Mouse (Mus musculus): Measurements from ENCODE around the gene Tmtc1. TPM values are rescaled to one million over a fixed set of nuclear protein-coding genes. Genes with fewer than 3 reads are reported as not detected.

Tmtc1 gene
- polyA plus RNA-seq, 1 experiment from 2014 or later: 1.4 TPM

GRCm38 (mm10) chr6:148328130-148328529 is 116.1 kb downstream of the Tmtc1 start:
- Histone ChIP-seq H3K4me3 (replicated peaks; ENCODE audit: low read depth, low read length) (no peak overlapping the region), H3K4me1 (replicated peaks; ENCODE audit: insufficient read depth, low read length) (no peaks in the 10 kb centered on the region), H3K9ac (ENCODE audit: low read depth, low read length) (no peak overlapping the region), H3K36me3 (ENCODE audit: insufficient read depth, low read length) (no peaks in the 10 kb centered on the region), H3K4me2 (ENCODE audit: low read length) (no peak overlapping the region), H3K27ac (no peak overlapping the region), H3K9me3 (replicated peaks; ENCODE audit: low read length) (no peaks in the 10 kb centered on the region), H3K27me3 (ENCODE audit: insufficient read depth, low read length) (no peaks in the 10 kb centered on the region)
- no peak for TF ChIP-seq CTCF (IDR thresholded peaks at IDR 0.05; ENCODE audit: low read depth)
- DNase-seq (ENCODE audit: low spot score) (no peak), ATAC-seq (replicated peaks; ENCODE audit: low FRiP score, low read depth) (no peak)
- WGBS: 69% methylated on average over 6 of the region's 6 CpGs

GRCm38 (mm10) chr6:148318736-148319135 is 125.5 kb downstream of the Tmtc1 start:
- H3K27ac ChIP-seq: no peak overlapping the region
- ATAC-seq (replicated peaks; ENCODE audit: low FRiP score, low read depth): no peak; the same call in 1 of the 2 replicates
- H3K4me2 ChIP-seq (ENCODE audit: low read length): no peak overlapping the region
- no peaks in the 10 kb centered on the region for H3K36me3 ChIP-seq (ENCODE audit: insufficient read depth, low read length)
- H3K9ac ChIP-seq (ENCODE audit: low read depth, low read length): no peak overlapping the region
- TF ChIP-seq CTCF (IDR thresholded peaks at IDR 0.05; ENCODE audit: low read depth): no peak
- no peaks in the 10 kb centered on the region for H3K4me1 ChIP-seq (replicated peaks; ENCODE audit: insufficient read depth, low read length)
- no peaks in the 10 kb centered on the region for H3K9me3 ChIP-seq (replicated peaks; ENCODE audit: low read length)
- no peaks in the 10 kb centered on the region for H3K27me3 ChIP-seq (ENCODE audit: insufficient read depth, low read length)
- H3K4me3 ChIP-seq (replicated peaks; ENCODE audit: low read depth, low read length): no peak overlapping the region
- DNase-seq (ENCODE audit: low spot score): peak; percentile 74

- WGBS: 46% methylated on average over 5 of the region's 5 CpGs
- DNase-seq (ENCODE audit: low spot score) (no peak), ATAC-seq (replicated peaks; ENCODE audit: low FRiP score, low read depth) (no peak)
Observed at GRCm38 (mm10) chr6:148315571-148316080, 128.6 kb downstream of the Tmtc1 start.

GRCm38 (mm10) chr6:148315106-148315505 is 129.1 kb downstream of the Tmtc1 start:
- Histone ChIP-seq H3K4me2 (ENCODE audit: low read length) (no peak overlapping the region), H3K27ac (no peak overlapping the region), H3K36me3 (ENCODE audit: insufficient read depth, low read length) (no peaks in the 10 kb centered on the region), H3K4me1 (replicated peaks; ENCODE audit: insufficient read depth, low read length) (no peaks in the 10 kb centered on the region), H3K9ac (ENCODE audit: low read depth, low read length) (no peak overlapping the region), H3K9me3 (replicated peaks; ENCODE audit: low read length) (no peaks in the 10 kb centered on the region), H3K4me3 (replicated peaks; ENCODE audit: low read depth, low read length) (no peak overlapping the region), H3K27me3 (ENCODE audit: insufficient read depth, low read length) (no peaks in the 10 kb centered on the region)
- DNase-seq (ENCODE audit: low spot score): no peak
- TF ChIP-seq CTCF (IDR thresholded peaks at IDR 0.05; ENCODE audit: low read depth): no peak
- ATAC-seq (replicated peaks; ENCODE audit: low FRiP score, low read depth): no peak

More at GRCm38 (mm10) chr6:148315571-148316080, 128.6 kb downstream of the Tmtc1 start:
- H3K9ac ChIP-seq (ENCODE audit: low read depth, low read length): no peak overlapping the region
- H3K4me1 ChIP-seq (replicated peaks; ENCODE audit: insufficient read depth, low read length): no peaks in the 10 kb centered on the region
- H3K4me2 ChIP-seq (ENCODE audit: low read length): no peak overlapping the region
- TF ChIP-seq CTCF (IDR thresholded peaks at IDR 0.05; ENCODE audit: low read depth): no peak
- no peaks in the 10 kb centered on the region for H3K27me3 ChIP-seq (ENCODE audit: insufficient read depth, low read length)
- H3K36me3 ChIP-seq (ENCODE audit: insufficient read depth, low read length): no peaks in the 10 kb centered on the region
- H3K27ac ChIP-seq: no peak overlapping the region
- H3K4me3 ChIP-seq (replicated peaks; ENCODE audit: low read depth, low read length): no peak overlapping the region
- no peaks in the 10 kb centered on the region for H3K9me3 ChIP-seq (replicated peaks; ENCODE audit: low read length)

GRCm38 (mm10) chr6:148310981-148311380 is 133.2 kb downstream of the Tmtc1 start:
- ATAC-seq (replicated peaks; ENCODE audit: low FRiP score, low read depth) (no peak), DNase-seq (ENCODE audit: low spot score) (no peak)
- Histone ChIP-seq H3K9ac (ENCODE audit: low read depth, low read length) (no peak overlapping the region), H3K9me3 (replicated peaks; ENCODE audit: low read length) (no peaks in the 10 kb centered on the region), H3K4me2 (ENCODE audit: low read length) (no peak overlapping the region), H3K4me1 (replicated peaks; ENCODE audit: insufficient read depth, low read length) (no peaks in the 10 kb centered on the region), H3K36me3 (ENCODE audit: insufficient read depth, low read length) (no peaks in the 10 kb centered on the region), H3K27me3 (ENCODE audit: insufficient read depth, low read length) (no peaks in the 10 kb centered on the region), H3K27ac (no peak overlapping the region), H3K4me3 (replicated peaks; ENCODE audit: low read depth, low read length) (no peak overlapping the region)
- 42% methylated on average over 2 of the region's 2 CpGs for WGBS
- TF ChIP-seq CTCF (IDR thresholded peaks at IDR 0.05; ENCODE audit: low read depth): no peak

- H3K9me3 ChIP-seq (replicated peaks; ENCODE audit: low read length): no peaks in the 10 kb centered on the region
- TF ChIP-seq CTCF (IDR thresholded peaks at IDR 0.05; ENCODE audit: low read depth): no peak
- H3K27ac ChIP-seq: no peak overlapping the region
- ATAC-seq (replicated peaks; ENCODE audit: low FRiP score, low read depth) (no peak), DNase-seq (ENCODE audit: low spot score) (no peak)
- H3K27me3 ChIP-seq (ENCODE audit: insufficient read depth, low read length): no peaks in the 10 kb centered on the region
- no peaks in the 10 kb centered on the region for H3K4me1 ChIP-seq (replicated peaks; ENCODE audit: insufficient read depth, low read length)
- 85% methylated on average over 5 of the region's 5 CpGs for WGBS
- no peaks in the 10 kb centered on the region for H3K36me3 ChIP-seq (ENCODE audit: insufficient read depth, low read length)
- no peak overlapping the region for H3K9ac ChIP-seq (ENCODE audit: low read depth, low read length)
- no peak overlapping the region for H3K4me2 ChIP-seq (ENCODE audit: low read length)
- no peak overlapping the region for H3K4me3 ChIP-seq (replicated peaks; ENCODE audit: low read depth, low read length)
Observed at GRCm38 (mm10) chr6:148305821-148306220, 138.4 kb downstream of the Tmtc1 start.

GRCm38 (mm10) chr6:148305191-148305590 is 139.0 kb downstream of the Tmtc1 start:
- TF ChIP-seq CTCF (IDR thresholded peaks at IDR 0.05; ENCODE audit: low read depth): no peak
- Histone ChIP-seq H3K36me3 (ENCODE audit: insufficient read depth, low read length) (no peaks in the 10 kb centered on the region), H3K4me2 (ENCODE audit: low read length) (no peak overlapping the region), H3K9me3 (replicated peaks; ENCODE audit: low read length) (no peaks in the 10 kb centered on the region), H3K27me3 (ENCODE audit: insufficient read depth, low read length) (no peaks in the 10 kb centered on the region), H3K9ac (ENCODE audit: low read depth, low read length) (no peak overlapping the region), H3K4me1 (replicated peaks; ENCODE audit: insufficient read depth, low read length) (no peaks in the 10 kb centered on the region), H3K4me3 (replicated peaks; ENCODE audit: low read depth, low read length) (no peak overlapping the region), H3K27ac (no peak overlapping the region)
- 78% methylated on average over 3 of the region's 3 CpGs for WGBS
- DNase-seq (ENCODE audit: low spot score) (no peak), ATAC-seq (replicated peaks; ENCODE audit: low FRiP score, low read depth) (no peak)
